Mouse (Mus musculus): ENCODE data around the gene Dtnb. TPM values are rescaled to one million over a fixed set of nuclear protein-coding genes. Genes with fewer than 3 reads are reported as not detected.

Dtnb gene
- polyA plus RNA-seq, 1 experiment, result 10.0 TPM

- Histone ChIP-seq H3K79me3 (ENCODE audit: low read depth) (no peaks in the 10 kb centered on the region), H3ac (ENCODE audit: control insufficient read depth, insufficient read length, low read depth) (no peak overlapping the region)
- TF ChIP-seq FOSL1 (IDR thresholded peaks at IDR 0.05; ENCODE audit: insufficient read depth, low read length, poor library complexity, severe bottlenecking) (no peak), MYOG (IDR thresholded peaks at IDR 0.05; ENCODE audit: control insufficient read depth, extremely low read depth, insufficient read length) (no peak)
Observed at GRCm38 (mm10) chr12:3723762-3724161, 151.6 kb downstream of the Dtnb start.

GRCm38 (mm10) chr12:3724822-3725370 is 152.7 kb downstream of the Dtnb start:
- Histone ChIP-seq H3K79me2 (ENCODE audit: control insufficient read depth, insufficient read depth) (no peaks in the 10 kb centered on the region), H3K36me3 (ENCODE audit: control insufficient read depth, insufficient read depth) (no peaks in the 10 kb centered on the region), H3K79me3 (ENCODE audit: low read depth) (no peaks in the 10 kb centered on the region), H3ac (ENCODE audit: control insufficient read depth, insufficient read length, low read depth) (no peak overlapping the region), H3K4me3 (ENCODE audit: insufficient read depth, poor library complexity, severe bottlenecking) (no peak overlapping the region), H3K27me3 (ENCODE audit: control insufficient read depth, insufficient read depth, insufficient read length) (no peaks in the 10 kb centered on the region)
- TF ChIP-seq MYOD1 (IDR thresholded peaks at IDR 0.05; ENCODE audit: control insufficient read depth, insufficient read length, low read depth) (no peak), MYOG (IDR thresholded peaks at IDR 0.05; ENCODE audit: control insufficient read depth, extremely low read depth, insufficient read length) (no peak), CTCF (IDR thresholded peaks at IDR 0.05; ENCODE audit: control insufficient read depth, insufficient read depth, insufficient read length) (no peak), CEBPB (IDR thresholded peaks at IDR 0.05; ENCODE audit: low read depth) (no peak), USF1 (IDR thresholded peaks at IDR 0.05; ENCODE audit: low read depth) (no peak), MAX (IDR thresholded peaks at IDR 0.05) (no peak), FOSL1 (IDR thresholded peaks at IDR 0.05; ENCODE audit: insufficient read depth, low read length, poor library complexity, severe bottlenecking) (no peak)

More at GRCm38 (mm10) chr12:3723762-3724161, 151.6 kb downstream of the Dtnb start:
- H3K27me3 ChIP-seq (ENCODE audit: control insufficient read depth, insufficient read depth, insufficient read length), result no peaks in the 10 kb centered on the region
- no peaks in the 10 kb centered on the region for H3K79me2 ChIP-seq (ENCODE audit: control insufficient read depth, insufficient read depth)
- no peak overlapping the region for H3K4me3 ChIP-seq (ENCODE audit: insufficient read depth, poor library complexity, severe bottlenecking)
- no peaks in the 10 kb centered on the region for H3K36me3 ChIP-seq (ENCODE audit: control insufficient read depth, insufficient read depth)

DNA sequence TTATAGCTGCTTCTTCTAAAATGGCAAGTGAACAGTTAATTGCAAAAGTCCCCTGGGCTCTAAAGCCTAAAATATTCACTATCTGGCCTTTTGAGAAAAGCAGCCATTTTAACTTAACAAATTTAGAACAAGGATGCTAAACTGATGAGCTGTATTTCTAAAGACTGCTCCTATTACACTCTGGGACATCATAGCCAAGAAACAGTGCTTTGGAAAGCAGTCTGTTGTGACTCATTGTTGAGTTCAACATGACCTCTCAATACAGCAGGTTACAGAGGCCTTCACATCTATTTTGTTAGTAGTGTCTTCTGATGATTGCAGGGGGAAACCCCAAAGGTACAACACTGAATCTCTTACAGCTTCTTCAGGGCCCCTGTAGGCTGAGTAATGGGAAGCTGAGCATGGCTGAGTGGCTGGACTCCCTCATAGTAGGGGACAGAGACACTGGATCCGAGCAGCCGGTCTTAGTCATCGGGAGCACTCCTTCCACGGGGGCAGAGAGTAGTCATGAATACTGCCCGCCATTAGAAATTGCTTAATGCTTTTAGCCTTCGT is 157.4 kb downstream of the Dtnb start:
- H3ac ChIP-seq (ENCODE audit: control insufficient read depth, insufficient read length, low read depth), result no peak overlapping the region
- no peak overlapping the region for H3K4me3 ChIP-seq (ENCODE audit: insufficient read depth, poor library complexity, severe bottlenecking)
- H3K36me3 ChIP-seq (ENCODE audit: control insufficient read depth, insufficient read depth), result no peaks in the 10 kb centered on the region
- TF ChIP-seq USF1 (IDR thresholded peaks at IDR 0.05; ENCODE audit: low read depth), result no peak
- no peak for TF ChIP-seq MAX (IDR thresholded peaks at IDR 0.05)
- TF ChIP-seq MYOD1 (IDR thresholded peaks at IDR 0.05; ENCODE audit: control insufficient read depth, insufficient read length, low read depth), result no peak
- TF ChIP-seq FOSL1 (IDR thresholded peaks at IDR 0.05; ENCODE audit: insufficient read depth, low read length, poor library complexity, severe bottlenecking), result no peak
- TF ChIP-seq CEBPB (IDR thresholded peaks at IDR 0.05; ENCODE audit: low read depth), result no peak
- TF ChIP-seq MYOG (IDR thresholded peaks at IDR 0.05; ENCODE audit: control insufficient read depth, extremely low read depth, insufficient read length), result no peak
- no peak for TF ChIP-seq CTCF (IDR thresholded peaks at IDR 0.05; ENCODE audit: control insufficient read depth, insufficient read depth, insufficient read length)
- no peaks in the 10 kb centered on the region for H3K79me3 ChIP-seq (ENCODE audit: low read depth)
- H3K27me3 ChIP-seq (ENCODE audit: control insufficient read depth, insufficient read depth, insufficient read length), result no peaks in the 10 kb centered on the region
- H3K79me2 ChIP-seq (ENCODE audit: control insufficient read depth, insufficient read depth), result no peaks in the 10 kb centered on the region

DNA sequence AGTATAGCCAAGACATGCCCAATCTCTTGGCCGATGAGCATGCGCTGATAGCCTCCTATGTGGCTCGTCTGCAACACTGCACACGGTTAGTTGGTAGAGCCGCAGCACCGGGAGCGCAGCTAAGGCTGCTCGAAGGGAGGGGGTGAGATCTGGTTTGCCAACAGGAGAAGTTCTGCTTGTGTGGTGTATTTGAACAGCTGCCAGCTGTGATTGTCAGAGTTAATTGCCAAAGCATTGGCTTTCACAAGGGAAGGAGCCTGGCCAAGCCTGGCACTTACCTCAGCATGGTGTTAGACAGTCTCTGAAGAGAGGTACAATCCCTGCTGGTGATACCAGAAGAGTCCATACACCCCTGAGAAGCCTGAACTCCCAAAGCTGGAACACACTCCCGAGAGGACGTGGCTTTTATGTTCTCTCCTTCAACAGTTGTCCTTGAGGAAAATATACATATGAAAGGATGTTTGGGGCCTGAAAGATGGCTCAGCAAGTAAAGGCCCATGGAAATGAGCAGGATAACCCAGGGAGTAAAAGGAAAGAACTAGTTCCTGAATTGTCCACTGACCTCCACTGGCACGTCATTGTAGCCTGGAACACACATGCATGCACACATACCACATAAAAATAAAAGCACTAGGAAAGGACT is 160.6 kb downstream of the Dtnb start:
- Histone ChIP-seq H3K27me3 (ENCODE audit: control insufficient read depth, insufficient read depth, insufficient read length) (no peaks in the 10 kb centered on the region), H3K36me3 (ENCODE audit: control insufficient read depth, insufficient read depth) (no peaks in the 10 kb centered on the region), H3ac (ENCODE audit: control insufficient read depth, insufficient read length, low read depth) (no peak overlapping the region), H3K79me2 (ENCODE audit: control insufficient read depth, insufficient read depth) (no peaks in the 10 kb centered on the region), H3K4me3 (ENCODE audit: insufficient read depth, poor library complexity, severe bottlenecking) (no peak overlapping the region), H3K79me3 (ENCODE audit: low read depth) (no peaks in the 10 kb centered on the region)
- TF ChIP-seq CTCF (IDR thresholded peaks at IDR 0.05; ENCODE audit: control insufficient read depth, insufficient read depth, insufficient read length), result no peak
- no peak for TF ChIP-seq MYOD1 (IDR thresholded peaks at IDR 0.05; ENCODE audit: control insufficient read depth, insufficient read length, low read depth)
- TF ChIP-seq MAX (IDR thresholded peaks at IDR 0.05), result no peak
- TF ChIP-seq USF1 (IDR thresholded peaks at IDR 0.05; ENCODE audit: low read depth), result no peak
- TF ChIP-seq MYOG (IDR thresholded peaks at IDR 0.05; ENCODE audit: control insufficient read depth, extremely low read depth, insufficient read length), result no peak
- TF ChIP-seq FOSL1 (IDR thresholded peaks at IDR 0.05; ENCODE audit: insufficient read depth, low read length, poor library complexity, severe bottlenecking), result no peak
- no peak for TF ChIP-seq CEBPB (IDR thresholded peaks at IDR 0.05; ENCODE audit: low read depth)

DNA sequence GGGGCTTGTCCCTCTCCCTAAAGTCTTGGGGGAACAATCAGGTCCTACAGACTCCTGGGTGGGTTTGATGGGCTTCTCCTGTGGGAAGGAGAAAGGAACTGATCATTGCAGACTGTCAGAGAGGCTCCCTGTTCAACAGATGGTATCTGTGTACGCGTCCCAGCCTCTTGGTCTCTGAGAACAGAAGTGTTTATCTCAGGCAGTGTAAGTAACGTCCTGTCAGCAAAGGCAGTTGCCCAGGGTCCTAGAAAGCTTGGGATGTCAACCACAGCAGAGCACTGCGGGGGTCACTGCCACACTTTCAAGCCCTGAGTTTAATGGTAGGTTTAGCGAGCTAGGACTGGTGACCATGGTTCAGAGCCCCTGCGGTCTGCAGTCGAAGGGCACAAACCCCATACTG is 161.1 kb downstream of the Dtnb start:
- no peak overlapping the region for H3ac ChIP-seq (ENCODE audit: control insufficient read depth, insufficient read length, low read depth)
- H3K27me3 ChIP-seq (ENCODE audit: control insufficient read depth, insufficient read depth, insufficient read length), result no peaks in the 10 kb centered on the region
- no peak overlapping the region for H3K4me3 ChIP-seq (ENCODE audit: insufficient read depth, poor library complexity, severe bottlenecking)
- no peaks in the 10 kb centered on the region for H3K36me3 ChIP-seq (ENCODE audit: control insufficient read depth, insufficient read depth)
- TF ChIP-seq CEBPB (IDR thresholded peaks at IDR 0.05; ENCODE audit: low read depth) (no peak), CTCF (IDR thresholded peaks at IDR 0.05; ENCODE audit: control insufficient read depth, insufficient read depth, insufficient read length) (no peak), MYOD1 (IDR thresholded peaks at IDR 0.05; ENCODE audit: control insufficient read depth, insufficient read length, low read depth) (no peak), MYOG (IDR thresholded peaks at IDR 0.05; ENCODE audit: control insufficient read depth, extremely low read depth, insufficient read length) (no peak), FOSL1 (IDR thresholded peaks at IDR 0.05; ENCODE audit: insufficient read depth, low read length, poor library complexity, severe bottlenecking) (no peak), USF1 (IDR thresholded peaks at IDR 0.05; ENCODE audit: low read depth) (no peak), MAX (IDR thresholded peaks at IDR 0.05) (no peak)
- no peaks in the 10 kb centered on the region for H3K79me3 ChIP-seq (ENCODE audit: low read depth)
- H3K79me2 ChIP-seq (ENCODE audit: control insufficient read depth, insufficient read depth), result no peaks in the 10 kb centered on the region

Data from C2C12 (cell line).